Mouse (Mus musculus) E14TG2a.4 (cell line): ENCODE data around the gene Stard10.
A peak's percentile ranks its signal among the peaks of the same experiment; 100 is the strongest.

Experiments
- H3K27me3 ChIP-seq: 2 replicates; pipeline ENCODE4 v1.6.1; 2014; ENCODE audit warnings: low read length, control low read depth; ENCODE audit not compliant: insufficient read depth
- H3K36me3 ChIP-seq: 2 replicates; pipeline ENCODE4 v1.6.1; 2014; ENCODE audit warnings: low read length, control low read depth; ENCODE audit not compliant: insufficient read depth
- H3K4me1 ChIP-seq: replicated peaks from 2 replicates; pipeline ENCODE4 v1.6.1; 2014; ENCODE audit warnings: low read depth, low read length, control low read depth
- H3K4me3 ChIP-seq: replicated peaks from 2 replicates; pipeline ENCODE4 v1.5.1; 2014; ENCODE audit warnings: mild to moderate bottlenecking, low read length
- H3K9me3 ChIP-seq: 2 replicates; pipeline ENCODE4 v1.6.1; 2014; ENCODE audit warnings: low read length, control low read depth
- CTCF ChIP-seq: conservative IDR thresholded peaks from 2 replicates; pipeline ENCODE4 v1.5.1; 2014; ENCODE audit warnings: low read length
- NANOG ChIP-seq: IDR thresholded peaks from 2 replicates; pipeline ENCODE4 v1.6.1; 2014; ENCODE audit warnings: borderline replicate concordance, low read length, mixed read lengths
- POU5F1 ChIP-seq: IDR thresholded peaks from 2 replicates; pipeline ENCODE4 v1.6.1; 2014; ENCODE audit warnings: low read length, borderline replicate concordance

Stard10 gene

DNA sequence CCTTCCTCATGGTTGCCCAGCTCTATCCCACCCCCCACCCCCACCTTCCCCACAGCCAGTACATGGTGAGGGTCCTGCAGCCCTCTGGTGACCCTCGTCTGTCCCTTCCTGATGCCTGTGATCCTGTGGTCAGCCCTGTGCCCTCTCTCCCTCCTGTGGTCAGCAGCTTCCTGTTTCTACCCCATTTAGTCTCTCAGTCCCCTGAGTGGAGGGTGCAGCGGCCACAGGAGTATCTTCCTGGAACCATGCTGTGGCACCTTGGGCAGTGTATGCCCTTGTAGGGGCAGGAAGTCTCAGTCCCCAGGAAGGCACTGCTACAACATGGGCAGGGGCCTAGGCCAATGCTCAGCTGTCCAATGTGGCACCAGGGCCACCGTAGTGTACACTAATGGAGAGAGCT is 40.0 kb downstream of the Stard10 start:
- no peaks in the 10 kb centered on the region for H3K9me3 ChIP-seq
- H3K27me3 ChIP-seq, result no peaks in the 10 kb centered on the region
- peaks cover 67% of the 10 kb centered on the region for H3K4me1 ChIP-seq
- no peak overlapping the region for H3K4me3 ChIP-seq
- peaks cover 3% of the 10 kb centered on the region for H3K36me3 ChIP-seq
- TF ChIP-seq CTCF (no peak), NANOG (no peak)

GRCm38 (mm10) chr7:101360406-101360805 is 43.5 kb downstream of the Stard10 start:
- TF ChIP-seq CTCF, result no peak
- TF ChIP-seq NANOG, result no peak
- TF ChIP-seq POU5F1, result no peak
- no peak overlapping the region for H3K4me3 ChIP-seq
- H3K36me3 ChIP-seq, result no peaks in the 10 kb centered on the region; the same call in 1 of the 2 replicates
- H3K4me1 ChIP-seq, result peaks cover 53% of the 10 kb centered on the region
- no peaks in the 10 kb centered on the region for H3K9me3 ChIP-seq
- H3K27me3 ChIP-seq, result no peaks in the 10 kb centered on the region

- no peak overlapping the region for H3K4me3 ChIP-seq
- H3K9me3 ChIP-seq, result no peaks in the 10 kb centered on the region
- no peak for TF ChIP-seq POU5F1
- TF ChIP-seq NANOG, result no peak
- TF ChIP-seq CTCF, result no peak
- no peaks in the 10 kb centered on the region; the same call in 1 of the 2 replicates for H3K36me3 ChIP-seq
- H3K27me3 ChIP-seq, result no peaks in the 10 kb centered on the region
- H3K4me1 ChIP-seq, result peaks cover 50% of the 10 kb centered on the region
Measured at GRCm38 (mm10) chr7:101361021-101361420, 44.1 kb downstream of the Stard10 start.

- peaks cover 50% of the 10 kb centered on the region for H3K4me1 ChIP-seq
- TF ChIP-seq POU5F1 (no peak), NANOG (no peak), CTCF (no peak)
- H3K4me3 ChIP-seq, result no peak overlapping the region
- H3K36me3 ChIP-seq, result no peaks in the 10 kb centered on the region; the same call in 1 of the 2 replicates
- no peaks in the 10 kb centered on the region for H3K27me3 ChIP-seq
- no peaks in the 10 kb centered on the region for H3K9me3 ChIP-seq
Measured at GRCm38 (mm10) chr7:101361767-101362166, 44.9 kb downstream of the Stard10 start.

- H3K4me3 ChIP-seq, result no peak overlapping the region
- H3K9me3 ChIP-seq, result no peaks in the 10 kb centered on the region
- H3K27me3 ChIP-seq, result no peaks in the 10 kb centered on the region
- H3K4me1 ChIP-seq, result peaks cover 43% of the 10 kb centered on the region
- no peaks in the 10 kb centered on the region; the same call in 1 of the 2 replicates for H3K36me3 ChIP-seq
- TF ChIP-seq POU5F1, result no peak
- TF ChIP-seq CTCF, result no peak
- TF ChIP-seq NANOG, result no peak
Measured at GRCm38 (mm10) chr7:101362791-101363191, 45.9 kb downstream of the Stard10 start.

DNA sequence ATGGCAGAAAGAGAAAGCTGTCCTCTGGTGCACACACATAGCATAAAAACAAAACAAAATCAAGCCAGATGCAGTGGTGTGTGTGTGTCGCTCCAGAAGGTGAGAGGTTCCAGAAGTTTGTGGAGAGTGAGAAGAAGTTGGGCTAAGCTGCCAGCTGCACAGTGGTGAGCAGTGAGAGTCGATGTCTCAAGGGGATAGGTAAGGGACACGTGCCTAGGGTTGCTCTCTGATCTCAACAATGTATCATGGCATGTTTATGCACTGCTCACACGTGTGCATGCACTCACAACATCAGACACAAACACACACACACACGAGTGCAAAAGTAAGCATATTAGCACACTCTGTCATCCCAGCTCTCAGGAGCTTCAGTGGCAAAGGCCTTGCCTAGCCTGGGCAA is 47.0 kb downstream of the Stard10 start:
- no peak overlapping the region for H3K4me3 ChIP-seq
- H3K36me3 ChIP-seq, result no peaks in the 10 kb centered on the region; the same call in 1 of the 2 replicates
- H3K27me3 ChIP-seq, result no peaks in the 10 kb centered on the region
- TF ChIP-seq CTCF (no peak), POU5F1 (no peak), NANOG (no peak)
- peaks cover 48% of the 10 kb centered on the region for H3K4me1 ChIP-seq
- H3K9me3 ChIP-seq, result no peaks in the 10 kb centered on the region

GRCm38 (mm10) chr7:101367901-101368852 is 51.3 kb downstream of the Stard10 start:
- Histone ChIP-seq H3K27me3 (0 out of 2 replicates have a peak, but pooled peaks cover 11% of the 10 kb centered on the region), H3K4me3 (no peak overlapping the region), H3K9me3 (no peaks in the 10 kb centered on the region), H3K36me3 (peaks cover under 1% of the 10 kb centered on the region; the same call in 1 of the 2 replicates), H3K4me1 (peaks cover 41% of the 10 kb centered on the region)
- TF ChIP-seq POU5F1, result no peak
- 0 out of 2 replicates have a peak, but pooled peaks have one; percentile 18 for TF ChIP-seq CTCF

GRCm38 (mm10) chr7:101369666-101370065 is 52.8 kb downstream of the Stard10 start:
- Histone ChIP-seq H3K27me3 (0 out of 2 replicates have a peak, but pooled peaks cover 11% of the 10 kb centered on the region), H3K4me1 (peaks cover 43% of the 10 kb centered on the region), H3K9me3 (no peaks in the 10 kb centered on the region), H3K4me3 (no peak overlapping the region), H3K36me3 (peaks cover 3% of the 10 kb centered on the region)
- TF ChIP-seq NANOG, result no peak
- no peak for TF ChIP-seq CTCF
- no peak for TF ChIP-seq POU5F1
